8 mouse cellular contexts compared by ENCODE assay signal in the genomic region with DNA sequence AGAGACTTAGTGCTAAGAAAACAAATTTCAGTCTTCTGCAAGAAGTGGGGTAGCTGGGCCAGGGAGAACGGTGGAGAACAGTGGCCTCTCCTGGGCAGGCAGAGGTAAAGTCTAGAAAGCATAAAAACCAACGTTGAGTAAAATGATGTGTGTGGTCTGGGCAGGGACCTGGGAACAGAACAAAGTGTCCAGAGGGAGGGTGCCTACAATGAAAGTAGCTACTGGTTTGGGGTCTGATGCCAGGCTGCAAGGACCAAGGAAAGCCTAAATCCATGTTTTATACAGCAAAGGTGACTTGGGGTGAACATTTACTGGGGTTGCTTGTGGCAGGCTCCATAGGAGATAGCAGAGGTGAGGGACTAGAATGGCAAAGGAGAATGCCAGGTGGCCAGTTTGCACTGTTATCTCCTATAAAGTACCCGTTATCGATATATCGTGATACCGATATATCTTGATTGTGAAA.
A peak's percentile ranks its signal among the peaks of the same experiment; 100 is the strongest.
DNase-seq lines count a peak whose midpoint lies in the region; ATAC-seq and TF ChIP-seq lines count a peak whose summit lies in the region.

No protein-coding gene starts in this region.

- ATAC-seq in limb, embryonic 14.5 days (ENCODE audit: low FRiP score, low read depth), result no peak
- no peak for ATAC-seq in midbrain, embryonic 13.5 days
- ATAC-seq in stomach, embryonic 16.5 days (ENCODE audit: insufficient read depth, low FRiP score), result no peak

- H3K9ac ChIP-seq in limb, embryonic 14.5 days (ENCODE audit: low read depth, low read length, severe bottlenecking), result no peak overlapping the region
- peak overlapping the region; percentile 70 for H3K9ac ChIP-seq in midbrain, embryonic 13.5 days (replicated peaks)
- no peak overlapping the region for H3K9ac ChIP-seq in stomach, embryonic 16.5 days (ENCODE audit: low read length)

- no peak for TF ChIP-seq POLR2A in kidney, adult 2 months (IDR thresholded peaks at IDR 0.05; ENCODE audit: low read depth, low read length)
- no peak for TF ChIP-seq POLR2A in limb, embryonic 14.5 days (IDR thresholded peaks at IDR 0.05; ENCODE audit: borderline replicate concordance, extremely low read depth, insufficient read depth, insufficient read length)

- peak; percentile 83 for TF ChIP-seq CTCF in kidney, adult 2 months (conservative IDR thresholded peaks at IDR 0.05; ENCODE audit: insufficient read depth, insufficient read length, low read depth, low read length)

- no peaks in the 10 kb centered on the region for H3K27me3 ChIP-seq in heart, embryonic 10.5 days (ENCODE audit: insufficient read depth, poor library complexity, severe bottlenecking)
- no peaks in the 10 kb centered on the region for H3K27me3 ChIP-seq in kidney, adult 2 months (replicated peaks; ENCODE audit: control insufficient read depth, insufficient read depth, low read length)
- H3K27me3 ChIP-seq in limb, embryonic 14.5 days (ENCODE audit: control insufficient read depth, insufficient read depth, low read length), result no peaks in the 10 kb centered on the region
- H3K27me3 ChIP-seq in midbrain, embryonic 13.5 days, result no peaks in the 10 kb centered on the region
- H3K27me3 ChIP-seq in stomach, embryonic 16.5 days (ENCODE audit: control insufficient read depth, insufficient read depth, low read length), result no peaks in the 10 kb centered on the region

- H3K4me3 ChIP-seq in heart, embryonic 10.5 days, result no peak overlapping the region
- no peak overlapping the region for H3K4me3 ChIP-seq in kidney, adult 2 months (ENCODE audit: insufficient read depth, low read depth, low read length)
- H3K4me3 ChIP-seq in limb, embryonic 14.5 days (replicated peaks; ENCODE audit: low read length), result 0 out of 2 replicates have a peak overlapping the region, but pooled peaks have one; percentile 55
- peak overlapping the region; percentile 58 for H3K4me3 ChIP-seq in midbrain, embryonic 13.5 days (replicated peaks)
- no peak overlapping the region for H3K4me3 ChIP-seq in stomach, embryonic 16.5 days (replicated peaks; ENCODE audit: low read length)

- no peaks in the 10 kb centered on the region for H3K9me3 ChIP-seq in heart, embryonic 10.5 days
- H3K9me3 ChIP-seq in limb, embryonic 14.5 days (ENCODE audit: control insufficient read depth, low read length), result no peaks in the 10 kb centered on the region
- no peaks in the 10 kb centered on the region for H3K9me3 ChIP-seq in midbrain, embryonic 13.5 days
- no peaks in the 10 kb centered on the region for H3K9me3 ChIP-seq in stomach, embryonic 16.5 days (replicated peaks; ENCODE audit: control insufficient read depth, low read length)

- WGBS in heart, embryonic 10.5 days, result 33% methylated on average over 6 of the region's 6 CpGs
- WGBS in kidney, adult 2 months, result 27% methylated on average over 6 of the region's 6 CpGs
- 30% methylated on average over 6 of the region's 6 CpGs for WGBS in limb, embryonic 14.5 days
- WGBS in midbrain, embryonic 13.5 days, result 42% methylated on average over 6 of the region's 6 CpGs
- 29% methylated on average over 6 of the region's 6 CpGs for WGBS in stomach, embryonic 16.5 days

- H3K36me3 ChIP-seq in heart, embryonic 10.5 days, result no peaks in the 10 kb centered on the region
- no peaks in the 10 kb centered on the region for H3K36me3 ChIP-seq in kidney, adult 2 months (ENCODE audit: control insufficient read depth, insufficient read depth, low read length)
- H3K36me3 ChIP-seq in limb, embryonic 14.5 days (ENCODE audit: control insufficient read depth, insufficient read depth, low read length), result no peaks in the 10 kb centered on the region
- no peaks in the 10 kb centered on the region for H3K36me3 ChIP-seq in midbrain, embryonic 13.5 days
- H3K36me3 ChIP-seq in stomach, embryonic 16.5 days (ENCODE audit: control insufficient read depth, insufficient read depth, low read length), result no peaks in the 10 kb centered on the region

- peak; percentile 25 for DNase-seq in urinary bladder, postnatal 25 days (ENCODE audit: low spot score)
- no peak for DNase-seq in urinary bladder, postnatal 10 days (ENCODE audit: low spot score)
- DNase-seq in cerebellum, postnatal 36 days, result peak; percentile 53 to 57
- DNase-seq in heart, embryonic 10.5 days (ENCODE audit: low spot score), result no peak
- peak; percentile 73 for DNase-seq in kidney, adult 2 months
- no peak for DNase-seq in limb, embryonic 14.5 days (ENCODE audit: low spot score)

- peak overlapping the region; percentile 87 for H3K4me2 ChIP-seq in limb, embryonic 14.5 days (replicated peaks; ENCODE audit: low read depth, low read length, severe bottlenecking)
- peak overlapping the region; percentile 76 for H3K4me2 ChIP-seq in midbrain, embryonic 13.5 days (replicated peaks)
- H3K4me2 ChIP-seq in stomach, embryonic 16.5 days (ENCODE audit: low read depth, low read length), result peak overlapping the region; percentile 73

- H3K4me1 ChIP-seq in heart, embryonic 10.5 days, result peaks cover 58% of the 10 kb centered on the region
- peaks cover 33% of the 10 kb centered on the region for H3K4me1 ChIP-seq in kidney, adult 2 months (ENCODE audit: control insufficient read depth, insufficient read depth, low read length)
- peaks cover 34% of the 10 kb centered on the region for H3K4me1 ChIP-seq in limb, embryonic 14.5 days (ENCODE audit: control insufficient read depth, insufficient read depth, low read length)
- H3K4me1 ChIP-seq in midbrain, embryonic 13.5 days (replicated peaks), result peaks cover 59% of the 10 kb centered on the region
- peaks cover 19% of the 10 kb centered on the region for H3K4me1 ChIP-seq in stomach, embryonic 16.5 days (ENCODE audit: control insufficient read depth, insufficient read depth, low read length)

- H3K27ac ChIP-seq in heart, embryonic 10.5 days, result peak overlapping the region; percentile 90
- H3K27ac ChIP-seq in kidney, adult 2 months (ENCODE audit: insufficient read depth, low read depth, low read length), result peak overlapping the region; percentile 75; the same call in 1 of the 2 replicates
- peak overlapping the region; percentile 38; the same call in 1 of the 2 replicates for H3K27ac ChIP-seq in limb, embryonic 14.5 days (replicated peaks; ENCODE audit: low read depth, low read length)
- peak overlapping the region; percentile 95 for H3K27ac ChIP-seq in midbrain, embryonic 13.5 days
- no peak overlapping the region; the same call in 1 of the 2 replicates for H3K27ac ChIP-seq in stomach, embryonic 16.5 days (ENCODE audit: low read length)

Comparison
In these comparisons a context has a peak if more than half of its experiments do, and no peak if none do; other contexts are left out.
1. DNase-seq: peak in urinary bladder, postnatal 25 days (single experiment), cerebellum, postnatal 36 days (2 of 2) and kidney, adult 2 months (single experiment); none in urinary bladder, postnatal 10 days (single experiment), heart, embryonic 10.5 days (single experiment) and limb, embryonic 14.5 days (single experiment).
2. H3K4me3 ChIP-seq: peak in limb, embryonic 14.5 days (single experiment) and midbrain, embryonic 13.5 days (single experiment); none in heart, embryonic 10.5 days (single experiment), kidney, adult 2 months (single experiment) and stomach, embryonic 16.5 days (single experiment).
3. Peak in every context shown above with its lines, with median percentiles within 50 percentile points of each other: H3K4me2 ChIP-seq.